Mouse (Mus musculus): ENCODE data around the gene Epn2. TPM values are rescaled to one million over a fixed set of nuclear protein-coding genes. Genes with fewer than 3 reads are reported as not detected.
A peak's percentile ranks its signal among the peaks of the same experiment; 100 is the strongest.

Epn2 gene
- total and polyA plus RNA-seq, 3 experiments = 7.2 to 13.8 (median 10.1) TPM

GRCm38 (mm10) chr11:61514953-61515352 is 64.5 kb downstream of the Epn2 start:
- H3K9me3 ChIP-seq (replicated peaks; ENCODE audit: low read length) = no peaks in the 10 kb centered on the region
- no peak for TF ChIP-seq MEF2A (IDR thresholded peaks at IDR 0.05; ENCODE audit: borderline replicate concordance, low read depth, low read length)
- TF ChIP-seq GABPA (IDR thresholded peaks at IDR 0.05; ENCODE audit: insufficient replicate concordance, low read depth, low read length) = no peak
- no peak for TF ChIP-seq UBTF (IDR thresholded peaks at IDR 0.05; ENCODE audit: low read depth, low read length)
- no peak for TF ChIP-seq PAX5 (IDR thresholded peaks at IDR 0.05; ENCODE audit: low read length)
- TF ChIP-seq EP300 (IDR thresholded peaks at IDR 0.05; ENCODE audit: low read length) = no peak
- TF ChIP-seq SMC3 (IDR thresholded peaks at IDR 0.05; ENCODE audit: low read depth, low read length) = peak; percentile 48
- TF ChIP-seq RAD21 (IDR thresholded peaks at IDR 0.05; ENCODE audit: low read depth, low read length) = peak; percentile 58
- TF ChIP-seq USF2 (conservative IDR thresholded peaks at IDR 0.05; ENCODE audit: low read depth, low read length) = no peak
- no peak for TF ChIP-seq KAT2A (IDR thresholded peaks at IDR 0.05; ENCODE audit: insufficient replicate concordance, low read length)
- no peak for TF ChIP-seq MYC (IDR thresholded peaks at IDR 0.05; ENCODE audit: low read depth, low read length)
- peak; percentile 11; the same call in 1 of the 2 replicates for TF ChIP-seq NELFE (IDR thresholded peaks at IDR 0.05; ENCODE audit: low read depth, low read length)
- no peak for TF ChIP-seq ZKSCAN1 (IDR thresholded peaks at IDR 0.05; ENCODE audit: borderline replicate concordance, low read depth, low read length)
- TF ChIP-seq MAZ (IDR thresholded peaks at IDR 0.05; ENCODE audit: low read depth, low read length) = no peak
- TF ChIP-seq ZNF384 (IDR thresholded peaks at IDR 0.05; ENCODE audit: low read depth, low read length) = no peak
- peak; percentile 69 to 77 for TF ChIP-seq CTCF (conservative IDR thresholded peaks at IDR 0.05 in 1 of 2, IDR thresholded peaks at IDR 0.05 in 1 of 2; ENCODE audit: low read depth in 2 of 2, low read length in 2 of 2)
- no peak for TF ChIP-seq IRF4 (IDR thresholded peaks at IDR 0.05; ENCODE audit: low read depth, low read length)
- no peak for TF ChIP-seq TCF12 (IDR thresholded peaks at IDR 0.05; ENCODE audit: low read depth, low read length)
- no peak for TF ChIP-seq ETS1 (conservative IDR thresholded peaks at IDR 0.05; ENCODE audit: low read depth, low read length)
- no peak overlapping the region for H3K27ac ChIP-seq (ENCODE audit: insufficient read depth, low read depth)
- no peaks in the 10 kb centered on the region for H3K79me2 ChIP-seq (replicated peaks; ENCODE audit: control insufficient read depth, extremely low read depth, insufficient read depth, poor library complexity, severe bottlenecking)
- H3K4me3 ChIP-seq (replicated peaks in 1 of 3; ENCODE audit: low read depth in 2 of 3, low read length in 2 of 3, poor library complexity in 1 of 3) = no peak overlapping the region
- in situ Hi-C loops (cut with MboI; ENCODE audit: low pct_ligation_motif_present, low pct_unique_long_range_greater_than_20kb, low sequenced_read_pairs) (no loop called here), dilution Hi-C loops (cut with MboI; ENCODE audit: extremely low pct_ligation_motif_present, extremely low pct_unique_long_range_greater_than_20kb, low sequenced_read_pairs) (no loop called here)
- H3K36me3 ChIP-seq (replicated peaks in 1 of 2; ENCODE audit: control insufficient read depth in 1 of 2, insufficient read depth in 1 of 2, low read length in 1 of 2) = peaks cover 26 to 68% of the 10 kb centered on the region in 2 experiments
- DNase-seq (ENCODE audit: extremely low read depth) = peak; percentile 54
- no peak overlapping the region for H3K4me2 ChIP-seq (ENCODE audit: insufficient read depth, low read depth, poor library complexity, severe bottlenecking)
- H3K9ac ChIP-seq (ENCODE audit: insufficient read depth, low read depth) = no peak overlapping the region
- no peaks in the 10 kb centered on the region for H3K4me1 ChIP-seq (ENCODE audit: control insufficient read depth in 1 of 2, insufficient read depth in 2 of 2)
- H3K27me3 ChIP-seq (replicated peaks) = no peaks in the 10 kb centered on the region

DNA sequence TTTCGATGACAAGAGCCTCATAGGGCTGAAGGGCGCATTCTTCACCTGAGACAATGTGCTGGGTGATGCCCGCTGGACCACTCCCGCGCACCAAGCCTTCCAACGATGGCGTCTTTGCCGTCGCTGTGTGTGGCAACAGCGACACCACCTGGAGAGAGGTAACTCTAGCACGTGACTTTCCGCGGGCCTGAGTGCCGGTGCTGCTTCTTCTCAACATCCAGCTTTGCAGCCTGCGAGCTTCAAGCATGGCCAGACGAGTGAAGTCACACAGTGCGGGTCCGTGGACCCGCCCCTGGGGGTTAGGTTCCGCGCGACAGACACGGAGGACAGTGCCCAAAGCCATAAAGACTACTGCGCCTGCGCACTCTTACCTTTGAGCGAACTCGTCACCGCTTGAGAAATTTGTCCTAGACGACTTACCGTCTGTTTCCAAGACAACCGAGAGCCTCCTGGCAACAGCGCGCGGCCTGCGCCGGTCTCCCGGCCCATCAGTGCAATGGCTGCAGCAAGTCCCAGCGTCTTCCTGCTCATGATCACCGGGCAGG is 74.7 kb downstream of the Epn2 start, which contains the start of gene B9d1:
B9d1 (plus strand) TSS at position 432 of the 545 bp plus-strand sequence.
- H3K4me2 ChIP-seq (ENCODE audit: insufficient read depth, low read depth, poor library complexity, severe bottlenecking) = peak within 1 kb of the TSS; percentile 72
- peaks cover 16% of the 10 kb centered on the region for H3K27me3 ChIP-seq (replicated peaks)
- H3K4me3 ChIP-seq (replicated peaks in 1 of 3; ENCODE audit: low read depth in 2 of 3, low read length in 2 of 3, poor library complexity in 1 of 3) = peak within 1 kb of the TSS; percentile 57 to 89 (median 71)
- H3K36me3 ChIP-seq (replicated peaks in 1 of 2; ENCODE audit: control insufficient read depth in 1 of 2, insufficient read depth in 1 of 2, low read length in 1 of 2) = peaks cover 0 to 9% of the 10 kb centered on the region in 2 experiments
- in situ Hi-C loops (cut with MboI; ENCODE audit: low pct_ligation_motif_present, low pct_unique_long_range_greater_than_20kb, low sequenced_read_pairs) (loop anchor here (5.0 to 10.0 kb wide), 4 partner anchors 87 to 310 kb away; no protein-coding TSS in a partner anchor), dilution Hi-C loops (cut with MboI; ENCODE audit: extremely low pct_ligation_motif_present, extremely low pct_unique_long_range_greater_than_20kb, low sequenced_read_pairs) (no loop called here)
- peak; percentile 99 for DNase-seq (ENCODE audit: extremely low read depth)
- peak within 1 kb of the TSS; percentile 60 for H3K9ac ChIP-seq (ENCODE audit: insufficient read depth, low read depth)
- no peaks in the 10 kb centered on the region for H3K9me3 ChIP-seq (replicated peaks; ENCODE audit: low read length)
- peaks cover 7 to 15% of the 10 kb centered on the region in 2 experiments for H3K4me1 ChIP-seq (ENCODE audit: control insufficient read depth in 1 of 2, insufficient read depth in 2 of 2)
- no peaks in the 10 kb centered on the region for H3K79me2 ChIP-seq (replicated peaks; ENCODE audit: control insufficient read depth, extremely low read depth, insufficient read depth, poor library complexity, severe bottlenecking)
- H3K27ac ChIP-seq (ENCODE audit: insufficient read depth, low read depth) = no peak within 1 kb of the TSS; the same call in 1 of the 2 replicates
- no peak for TF ChIP-seq CHD1 (IDR thresholded peaks at IDR 0.05; ENCODE audit: low read depth, low read length)
- TF ChIP-seq RAD21 (IDR thresholded peaks at IDR 0.05; ENCODE audit: low read depth, low read length) = no peak; the same call in none of the 2 replicates
- TF ChIP-seq IRF4 (IDR thresholded peaks at IDR 0.05; ENCODE audit: low read depth, low read length) = no peak
- TF ChIP-seq ZMIZ1 (IDR thresholded peaks at IDR 0.05; ENCODE audit: low read depth, low read length) = no peak
- peak; percentile 43; the same call in 1 of the 2 replicates for TF ChIP-seq NELFE (IDR thresholded peaks at IDR 0.05; ENCODE audit: low read depth, low read length)
- no peak for TF ChIP-seq KAT2A (IDR thresholded peaks at IDR 0.05; ENCODE audit: insufficient replicate concordance, low read length)
- TF ChIP-seq ZKSCAN1 (IDR thresholded peaks at IDR 0.05; ENCODE audit: borderline replicate concordance, low read depth, low read length) = no peak
- TF ChIP-seq UBTF (IDR thresholded peaks at IDR 0.05; ENCODE audit: low read depth, low read length) = no peak
- no peak for TF ChIP-seq GABPA (IDR thresholded peaks at IDR 0.05; ENCODE audit: insufficient replicate concordance, low read depth, low read length)
- TF ChIP-seq PAX5 (IDR thresholded peaks at IDR 0.05; ENCODE audit: low read length) = no peak
- no peak for TF ChIP-seq JUND (conservative IDR thresholded peaks at IDR 0.05; ENCODE audit: low read depth, low read length)
- no peak for TF ChIP-seq JUN (IDR thresholded peaks at IDR 0.05; ENCODE audit: insufficient read depth, low read depth, low read length)
- TF ChIP-seq POLR2AphosphoS2 (IDR thresholded peaks at IDR 0.05; ENCODE audit: low read depth, low read length) = no peak
- peak; percentile 99 for TF ChIP-seq SIN3A (IDR thresholded peaks at IDR 0.05; ENCODE audit: low read length)
- 0 out of 2 replicates have a peak, but pooled peaks have one; percentile 33 for TF ChIP-seq TBP (conservative IDR thresholded peaks at IDR 0.05; ENCODE audit: low read depth, low read length)
- no peak for TF ChIP-seq MAFK (IDR thresholded peaks at IDR 0.05; ENCODE audit: insufficient replicate concordance, low read length)
- TF ChIP-seq CHD2 (IDR thresholded peaks at IDR 0.05; ENCODE audit: low read length) = no peak
- TF ChIP-seq EP300 (IDR thresholded peaks at IDR 0.05; ENCODE audit: low read length) = no peak
- TF ChIP-seq USF2 (conservative IDR thresholded peaks at IDR 0.05; ENCODE audit: low read depth, low read length) = peak; percentile 76
- no peak for TF ChIP-seq RCOR1 (conservative IDR thresholded peaks at IDR 0.05; ENCODE audit: low read depth, low read length)
- no peak for TF ChIP-seq MAZ (IDR thresholded peaks at IDR 0.05; ENCODE audit: low read depth, low read length)
- peak; percentile 54; the same call in 1 of the 2 replicates for TF ChIP-seq POLR2A (IDR thresholded peaks at IDR 0.05; ENCODE audit: low read depth, low read length)
- no peak for TF ChIP-seq ETS1 (conservative IDR thresholded peaks at IDR 0.05; ENCODE audit: low read depth, low read length)
- no peak; the same call in 1 of the 2 replicates for TF ChIP-seq MEF2A (IDR thresholded peaks at IDR 0.05; ENCODE audit: borderline replicate concordance, low read depth, low read length)

Measured in CH12.LX (cell line).